Mouse (Mus musculus) testis, adult 2 months (tissue): ENCODE measurements around the gene Hrh2.

ENCODE experiments used
- CTCF ChIP-seq: fragments of 200-500 bp; IDR thresholded peaks from 2 replicates; pipeline ENCODE4 v1.5.1; 2012; ENCODE audit warnings: low read depth, mild to moderate bottlenecking, inconsistent platforms, low read length, moderate library complexity; ENCODE audit not compliant: control insufficient read depth, insufficient read depth, insufficient replicate concordance
- POLR2A ChIP-seq: fragments of 200-500 bp; IDR thresholded peaks from 2 replicates; pipeline ENCODE4 v1.6.1; 2012; ENCODE audit warnings: low read depth, mild to moderate bottlenecking, inconsistent platforms, low read length, moderate library complexity; ENCODE audit not compliant: control insufficient read depth

GRCm38 (mm10) chr13:54167036-54167435 lies 24.9 kb upstream of the Hrh2 start:
- no peak for TF ChIP-seq POLR2A
- no peak for TF ChIP-seq CTCF
